Mouse (Mus musculus) liver, embryonic 14.5 days (tissue): ENCODE measurements around the gene Kifc1.

Experiments used
- CTCF ChIP-seq: IDR thresholded peaks from 2 replicates; pipeline ENCODE4 v1.5.1; 2016; ENCODE audit warnings: antibody characterized with exemption, low read depth, control low read depth
- EP300 ChIP-seq: IDR thresholded peaks from 2 replicates; pipeline ENCODE4 v1.6.1; 2016; ENCODE audit warnings: antibody characterized with exemption, low read depth

DNA sequence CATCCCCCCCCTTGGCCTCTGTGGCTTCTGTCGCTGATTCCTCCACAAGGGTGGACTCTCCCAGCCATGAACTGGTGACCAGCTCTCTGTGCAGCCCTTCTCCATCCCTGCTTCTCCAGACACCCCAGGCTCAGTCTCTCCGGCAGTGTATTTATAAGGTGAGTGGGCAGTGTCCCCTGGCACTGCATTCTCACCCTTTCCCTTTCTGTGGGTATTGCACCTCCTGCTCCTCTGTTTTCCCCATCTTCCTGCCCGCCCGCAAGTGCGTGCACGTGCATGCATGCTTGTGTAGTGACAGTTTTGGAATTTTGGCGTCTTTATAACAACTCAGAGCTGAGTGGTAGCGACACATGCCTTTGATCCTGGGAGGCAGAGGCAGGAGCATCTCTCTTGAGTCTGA, 23.4 kb upstream of the Kifc1 start:
- TF ChIP-seq CTCF (no peak), EP300 (no peak)
